Mouse (Mus musculus) C2C12 (cell line): ENCODE measurements around the gene Gm42674. TPM values are rescaled to one million over a fixed set of nuclear protein-coding genes. Genes with fewer than 3 reads are reported as not detected.

ENCODE experiments used
- H3K27me3 ChIP-seq: one replicate; pipeline ENCODE4 v1.6.1; 2011; ENCODE audit not compliant: control insufficient read depth, insufficient read depth, insufficient read length
- H3K36me3 ChIP-seq: one replicate; pipeline ENCODE4 v1.6.1; 2011; ENCODE audit not compliant: control insufficient read depth, insufficient read depth
- H3K4me3 ChIP-seq: one replicate; pipeline ENCODE4 v1.5.1; 2011; ENCODE audit warnings: mild to moderate bottlenecking, control low read depth; ENCODE audit not compliant: poor library complexity, insufficient read depth, severe bottlenecking
- H3K79me2 ChIP-seq: one replicate; pipeline ENCODE4 v1.6.1; 2011; ENCODE audit not compliant: control insufficient read depth, insufficient read depth
- H3K79me3 ChIP-seq: one replicate; pipeline ENCODE4 v1.6.1; 2011; ENCODE audit warnings: low read depth, control low read depth
- H3ac ChIP-seq: one replicate; pipeline ENCODE3; 2011; ENCODE audit warnings: low read depth; ENCODE audit not compliant: control insufficient read depth, insufficient read length
- CEBPB ChIP-seq: IDR thresholded peaks from one replicate; pipeline ENCODE4 v1.6.1; 2011; ENCODE audit warnings: low read depth, mild to moderate bottlenecking, control low read depth, moderate library complexity
- CTCF ChIP-seq: IDR thresholded peaks from one replicate; pipeline ENCODE4 v1.5.1; 2011; ENCODE audit not compliant: control insufficient read depth, insufficient read depth, insufficient read length
- FOSL1 ChIP-seq: IDR thresholded peaks from one replicate; pipeline ENCODE4 v1.8.0; 2011; ENCODE audit warnings: mild to moderate bottlenecking, low read length; ENCODE audit not compliant: poor library complexity, insufficient read depth, severe bottlenecking
- MAX ChIP-seq: IDR thresholded peaks from one replicate; pipeline ENCODE4 v1.6.1; 2011; ENCODE audit warnings: mild to moderate bottlenecking, control low read depth
- MYOD1 ChIP-seq: IDR thresholded peaks from one replicate; pipeline ENCODE4 v1.6.1; 2011; ENCODE audit warnings: low read depth; ENCODE audit not compliant: control insufficient read depth, insufficient read length
- MYOG ChIP-seq: IDR thresholded peaks from one replicate; pipeline ENCODE4 v1.6.1; 2011; ENCODE audit not compliant: control insufficient read depth, insufficient read length; ENCODE audit errors: extremely low read depth
- USF1 ChIP-seq: IDR thresholded peaks from one replicate; pipeline ENCODE4 v1.6.1; 2011; ENCODE audit warnings: low read depth, mild to moderate bottlenecking, control low read depth, moderate library complexity
- polyA plus RNA-seq: library from polyadenylated mRNA; unstranded; fragments of >200 nt; fragmentation: generic; extraction: Trizol; gene quantifications from one replicate; pipeline ENCODE4 v1.2.1, GENCODE M21; 2012; ENCODE audit warnings: missing spikeins

The Gm42674 gene
- polyA plus RNA-seq, 1 experiment, result 1.5 TPM

- H3K79me2 ChIP-seq, result peaks cover 41% of the 10 kb centered on the region
- TF ChIP-seq MYOG (no peak), MYOD1 (no peak), CEBPB (no peak), MAX (no peak), CTCF (no peak), FOSL1 (no peak)
- H3K27me3 ChIP-seq, result no peaks in the 10 kb centered on the region
- H3K79me3 ChIP-seq, result peaks cover 29% of the 10 kb centered on the region
- peak overlapping the region; percentile 87 for H3K4me3 ChIP-seq
- peaks cover 50% of the 10 kb centered on the region for H3K36me3 ChIP-seq
- no peak overlapping the region for H3ac ChIP-seq
Measured at GRCm38 (mm10) chr3:90615911-90616310, 14.2 kb downstream of the Gm42674 start.

DNA sequence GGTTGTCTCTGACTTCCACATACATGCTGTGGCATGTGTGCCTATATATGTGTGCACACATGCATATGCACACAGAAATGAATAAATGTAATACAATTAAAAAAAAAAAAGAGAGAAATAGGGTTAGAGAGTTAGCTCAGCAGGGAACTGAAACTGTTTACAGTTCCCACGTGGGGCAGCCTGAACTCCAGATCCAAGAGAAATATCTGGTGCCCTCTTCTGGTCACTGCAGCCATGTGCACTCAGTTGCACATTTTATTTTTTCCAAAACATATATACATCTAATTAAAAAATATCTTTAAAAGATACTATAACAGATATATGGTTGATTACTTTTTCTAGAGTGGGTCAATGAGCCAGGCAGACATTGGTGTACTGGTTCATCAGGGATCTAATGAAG is 15.9 kb downstream of the Gm42674 start:
- no peak overlapping the region for H3ac ChIP-seq
- H3K36me3 ChIP-seq, result peaks cover 50% of the 10 kb centered on the region
- H3K4me3 ChIP-seq, result no peak overlapping the region
- peaks cover 29% of the 10 kb centered on the region for H3K79me3 ChIP-seq
- no peaks in the 10 kb centered on the region for H3K27me3 ChIP-seq
- TF ChIP-seq MAX (peak; percentile 83), USF1 (peak; percentile 48), FOSL1 (no peak)
- peaks cover 41% of the 10 kb centered on the region for H3K79me2 ChIP-seq

DNA sequence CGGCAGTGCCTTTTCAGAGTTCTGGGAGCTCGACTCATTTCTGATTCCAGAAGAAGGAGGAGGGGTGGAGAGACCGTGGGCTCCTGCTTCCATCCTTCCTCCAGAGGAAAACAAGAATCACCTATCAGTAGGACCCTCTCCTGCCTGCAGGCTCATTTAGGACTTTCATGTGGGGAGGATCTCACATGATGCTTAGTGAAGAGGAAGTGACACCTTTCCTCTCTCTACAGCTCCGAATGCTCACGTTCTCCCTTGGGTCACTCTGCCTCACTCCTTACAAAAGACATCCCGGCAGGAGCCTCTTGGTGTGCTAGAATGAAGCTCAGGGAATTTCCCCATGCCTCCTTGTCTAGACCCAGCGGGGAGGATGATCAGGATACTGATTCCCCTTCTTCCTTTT is 19.8 kb downstream of the Gm42674 start:
- Histone ChIP-seq H3ac (no peak overlapping the region), H3K79me3 (no peaks in the 10 kb centered on the region), H3K4me3 (no peak overlapping the region), H3K79me2 (peaks cover 4% of the 10 kb centered on the region), H3K27me3 (no peaks in the 10 kb centered on the region), H3K36me3 (peaks cover 28% of the 10 kb centered on the region)
- TF ChIP-seq USF1 (no peak), MAX (no peak), FOSL1 (no peak), MYOD1 (no peak), MYOG (no peak), CEBPB (no peak), CTCF (no peak)

GRCm38 (mm10) chr3:90623435-90624071 is 21.8 kb downstream of the Gm42674 start:
- Histone ChIP-seq H3K79me2 (no peaks in the 10 kb centered on the region), H3ac (no peak overlapping the region), H3K79me3 (no peaks in the 10 kb centered on the region), H3K4me3 (no peak overlapping the region), H3K36me3 (peaks cover 15% of the 10 kb centered on the region), H3K27me3 (no peaks in the 10 kb centered on the region)
- TF ChIP-seq USF1, result no peak
- no peak for TF ChIP-seq MYOD1
- TF ChIP-seq CTCF, result no peak
- TF ChIP-seq MYOG, result no peak
- no peak for TF ChIP-seq FOSL1
- TF ChIP-seq CEBPB, result no peak
- no peak for TF ChIP-seq MAX

GRCm38 (mm10) chr3:90625496-90625895 is 23.8 kb downstream of the Gm42674 start:
- TF ChIP-seq FOSL1, result no peak
- TF ChIP-seq MAX, result no peak
- no peak for TF ChIP-seq MYOD1
- no peak for TF ChIP-seq CTCF
- TF ChIP-seq USF1, result no peak
- no peak for TF ChIP-seq MYOG
- TF ChIP-seq CEBPB, result no peak
- Histone ChIP-seq H3K79me3 (no peaks in the 10 kb centered on the region), H3K36me3 (peaks cover 4% of the 10 kb centered on the region), H3K79me2 (no peaks in the 10 kb centered on the region), H3K4me3 (no peak overlapping the region), H3ac (no peak overlapping the region), H3K27me3 (no peaks in the 10 kb centered on the region)
